Mouse (Mus musculus): ENCODE data around the gene Hgd.
"Not testable (repeated sequence)": the region's sequence is repeated elsewhere in the genome, so short reads cannot be mapped to it uniquely, and the experiment has no call there.

Hgd gene

DNA sequence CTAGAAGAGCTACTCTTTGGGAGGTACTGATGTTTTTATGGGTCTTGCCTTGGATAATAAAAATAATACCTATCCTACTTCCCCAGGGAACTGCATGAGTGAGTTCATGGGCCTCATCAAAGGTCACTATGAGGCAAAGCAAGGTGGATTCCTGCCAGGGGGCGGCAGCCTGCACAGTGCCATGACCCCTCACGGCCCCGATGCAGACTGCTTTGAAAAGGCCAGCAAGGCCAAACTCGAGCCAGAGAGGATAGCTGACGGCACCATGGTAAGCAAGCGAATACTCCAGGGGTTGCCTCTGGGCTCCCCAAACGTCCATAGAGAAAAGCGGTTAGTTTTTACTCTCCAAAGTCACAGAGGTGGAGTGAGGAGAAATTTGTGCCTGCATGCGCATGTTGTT is 48.4 kb downstream of the Hgd start:
- no peak for DNase-seq (ENCODE audit: low read depth, low spot score)

DNA sequence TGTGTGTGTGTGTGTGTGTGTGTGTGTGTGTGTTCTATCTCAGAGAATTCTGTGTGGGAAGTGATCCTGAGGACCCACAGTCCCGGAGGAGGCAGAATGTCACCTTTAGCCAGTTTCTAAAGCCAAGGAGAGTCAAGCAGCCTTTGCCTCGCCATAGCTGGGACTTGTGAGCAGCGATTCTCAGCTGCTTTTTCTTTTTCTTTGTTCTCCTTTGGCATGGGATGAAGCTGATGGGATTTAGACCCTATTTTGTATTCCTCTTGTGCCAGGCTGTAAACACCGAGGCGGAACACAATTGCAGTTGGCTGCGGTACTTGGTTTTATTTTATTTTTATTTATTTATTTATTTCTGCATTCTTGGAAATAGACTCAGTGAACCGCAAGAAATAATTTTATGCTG is 49.1 kb downstream of the Hgd start:
- DNase-seq (ENCODE audit: low read depth, low spot score), result no peak

DNA sequence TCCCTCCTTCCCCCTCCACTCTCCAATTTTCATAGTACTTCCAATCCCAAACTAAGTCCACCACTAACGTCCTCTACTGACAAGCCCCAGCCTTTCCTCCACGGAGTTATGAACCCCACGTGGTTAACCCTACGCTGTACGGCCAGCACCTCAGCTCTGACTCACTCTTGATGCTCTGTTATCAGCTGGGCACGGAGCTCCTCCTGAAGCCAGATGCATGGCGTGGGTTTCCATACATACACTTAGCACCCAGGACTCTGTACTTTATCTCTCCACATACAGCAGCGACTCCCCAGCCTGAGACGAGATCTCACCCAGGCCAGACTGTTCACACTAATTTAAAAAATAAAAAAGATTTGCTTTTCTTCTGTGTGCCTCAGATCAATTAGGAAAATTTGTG is 54.6 kb downstream of the Hgd start:
- DNase-seq (ENCODE audit: low read depth, low spot score), result no peak

DNA sequence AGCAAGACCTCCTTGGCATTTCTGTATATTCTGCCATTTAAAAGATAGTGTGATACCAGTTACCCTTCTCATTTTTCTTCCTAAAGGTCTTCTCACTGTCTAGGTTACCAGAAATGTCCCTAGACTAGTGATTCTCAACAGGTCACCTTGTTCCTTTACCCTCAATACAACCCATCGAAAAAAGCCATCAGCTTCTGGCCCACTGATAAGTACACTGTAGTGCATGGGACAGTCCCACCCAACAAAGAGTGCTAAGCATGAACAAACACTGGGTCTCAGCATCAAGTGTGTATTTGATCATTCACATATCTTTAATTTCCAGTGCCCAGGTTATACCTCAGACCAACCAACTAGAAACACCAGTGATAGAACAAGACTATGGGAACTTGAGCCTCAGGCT is 55.1 kb downstream of the Hgd start:
- no peak for DNase-seq (ENCODE audit: low read depth, low spot score)

DNA sequence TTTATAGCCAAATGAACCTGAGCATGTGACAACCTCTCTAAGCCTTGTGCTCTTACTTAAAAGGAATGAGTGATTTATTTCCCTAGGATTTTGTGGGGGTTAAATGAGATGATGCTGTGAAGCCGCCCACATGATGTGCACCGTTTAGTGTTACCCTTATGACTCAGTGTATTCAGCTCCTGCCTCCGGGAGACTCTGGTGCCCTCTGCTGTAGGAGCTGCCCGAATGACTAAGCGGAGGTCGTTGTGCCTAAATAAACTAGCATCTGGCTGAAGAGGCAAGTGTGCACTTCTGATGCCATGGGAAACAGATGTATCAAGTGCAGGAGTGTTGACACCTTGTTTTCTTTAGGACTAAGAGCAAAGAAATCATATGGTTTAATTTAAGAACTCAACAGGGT is 56.2 kb downstream of the Hgd start:
- no peak for DNase-seq (ENCODE audit: low read depth, low spot score)

DNA sequence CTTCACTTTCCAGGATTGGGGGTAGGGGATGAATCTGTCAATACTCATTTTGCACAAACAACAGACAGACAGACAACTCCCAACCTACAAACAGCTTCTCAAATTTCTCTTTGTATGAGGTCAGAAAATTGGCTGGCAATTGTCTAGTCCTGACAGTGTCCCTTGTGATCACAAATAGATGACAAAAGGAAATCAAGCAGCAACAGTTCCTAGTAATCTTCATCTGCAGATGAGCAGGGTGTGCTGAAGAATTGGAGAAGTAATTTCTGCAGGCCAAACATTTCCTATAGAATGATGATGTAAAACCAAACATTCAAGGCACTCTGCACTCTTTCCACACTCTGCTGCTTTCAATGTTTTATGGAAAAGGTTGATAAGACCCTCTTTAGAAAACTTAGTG is 57.8 kb downstream of the Hgd start:
- DNase-seq (ENCODE audit: low read depth, low spot score), result no peak

DNA sequence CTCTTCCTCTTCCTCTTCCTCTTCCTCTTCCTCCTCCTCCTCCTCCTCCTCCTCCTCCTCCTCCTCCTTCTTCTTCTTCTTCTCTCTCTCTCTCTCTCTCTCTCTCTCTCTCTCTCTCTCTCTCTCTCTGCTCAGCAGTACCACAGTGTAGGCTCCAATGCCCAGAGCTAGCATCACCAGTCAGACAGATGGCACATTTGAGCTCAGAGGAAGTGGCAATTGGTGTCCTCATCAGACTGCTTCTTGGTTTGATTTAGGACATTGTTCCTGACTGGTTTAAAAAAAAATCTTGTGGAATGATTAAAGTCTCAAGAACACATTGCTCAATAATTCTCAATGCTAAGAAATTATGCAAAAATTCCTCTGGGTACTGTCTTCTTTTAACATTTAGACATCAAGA is 60.6 kb downstream of the Hgd start:
- DNase-seq (ENCODE audit: low read depth, low spot score), result not testable (repeated sequence)

DNA sequence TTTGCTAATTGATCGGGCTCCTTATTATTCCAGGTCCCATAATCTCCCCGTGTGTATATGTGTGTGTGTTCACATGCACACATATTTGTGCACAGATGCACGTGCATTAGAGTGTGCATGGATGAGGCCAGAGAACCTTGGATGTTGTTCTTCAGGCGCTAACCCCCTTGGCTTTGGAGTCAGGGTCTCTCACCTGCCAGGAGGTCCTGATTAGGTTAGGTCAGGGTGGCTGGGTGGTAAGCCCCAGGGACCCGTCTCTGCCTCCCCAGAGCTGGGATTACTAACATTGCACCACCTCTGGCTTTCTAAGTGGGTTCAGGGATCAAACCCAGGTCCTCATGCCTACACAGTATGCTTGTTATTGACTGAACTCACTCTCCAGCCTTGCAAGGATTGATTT is 64.5 kb downstream of the Hgd start:
- DNase-seq (ENCODE audit: low read depth, low spot score), result no peak

DNA sequence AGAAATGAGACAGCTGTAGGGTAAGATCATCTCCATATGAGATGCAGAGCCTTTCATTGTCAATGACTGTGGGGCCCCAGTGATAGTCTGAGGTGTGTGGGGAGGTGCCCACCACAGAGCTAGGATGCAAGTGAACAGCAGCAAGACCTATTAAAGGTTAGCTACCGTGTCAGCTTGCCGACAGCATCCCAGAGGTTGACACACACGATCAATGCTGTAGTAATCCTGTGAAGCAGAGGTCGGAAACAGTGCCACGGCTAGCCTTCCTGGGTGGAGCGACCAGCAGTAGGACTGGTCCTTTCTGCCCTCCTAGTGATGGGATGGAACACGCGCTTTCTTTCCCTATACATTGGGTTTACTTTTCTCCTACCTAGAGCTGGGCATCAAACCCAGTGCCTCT is 65.3 kb downstream of the Hgd start:
- no peak for DNase-seq (ENCODE audit: low read depth, low spot score)

DNA sequence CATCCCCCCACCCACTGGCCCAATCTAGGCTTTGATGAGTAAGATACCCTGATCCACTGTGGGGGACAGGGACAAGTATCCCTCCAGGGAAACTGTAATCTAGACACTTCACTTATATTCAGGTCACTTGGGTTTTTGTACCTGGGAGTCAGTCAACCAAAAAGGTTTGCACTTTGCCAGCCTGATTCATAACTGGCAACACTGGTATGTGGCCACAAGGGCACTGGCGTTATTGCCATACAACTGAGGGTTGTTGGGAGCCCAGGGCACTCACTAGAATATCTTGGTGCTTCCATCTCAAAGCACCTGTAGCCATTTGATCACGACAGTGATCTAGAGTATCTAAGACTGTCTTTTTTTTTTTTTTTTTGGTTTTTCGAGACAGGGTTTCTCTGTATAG is 65.8 kb downstream of the Hgd start:
- no peak for DNase-seq (ENCODE audit: low read depth, low spot score)

DNA sequence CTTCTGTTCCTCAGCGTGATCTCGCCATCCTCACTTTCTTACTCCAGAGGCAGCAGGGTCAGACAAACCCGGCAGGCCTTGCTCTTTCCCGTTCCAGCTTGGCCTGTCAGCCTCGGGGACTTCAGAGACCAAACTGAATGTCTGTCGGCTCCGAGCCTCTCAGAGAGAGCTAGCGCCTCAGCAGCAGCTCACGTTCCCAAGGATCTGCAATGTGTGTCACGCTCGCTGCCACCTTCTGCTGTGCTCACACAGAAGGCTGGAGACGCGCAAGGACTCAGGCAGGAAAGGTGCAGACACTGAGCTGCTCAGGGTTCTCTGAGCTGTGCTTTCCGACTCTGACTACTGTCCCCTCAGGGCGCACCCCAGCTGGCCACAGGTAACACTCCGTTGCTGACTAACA is 67.1 kb downstream of the Hgd start:
- DNase-seq (ENCODE audit: low read depth, low spot score), result no peak

DNA sequence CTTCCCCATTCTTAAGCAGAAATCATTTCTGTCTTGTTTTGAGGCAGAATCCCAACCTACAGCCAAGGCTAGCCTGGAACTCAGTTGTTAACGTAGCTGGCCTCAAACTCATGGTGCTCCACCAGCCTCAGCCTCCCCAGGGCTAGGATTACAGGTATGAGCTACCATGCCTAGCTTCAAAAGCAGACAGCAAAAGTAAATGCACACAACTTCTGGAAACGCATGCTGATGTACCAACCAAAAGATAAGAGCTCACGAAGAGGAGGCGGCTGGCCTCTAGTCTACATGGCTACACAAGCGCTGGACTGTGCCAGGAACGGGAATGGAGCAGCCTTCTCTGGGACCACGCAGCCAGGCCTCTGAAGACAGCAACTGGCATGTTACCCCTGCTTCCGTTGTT is 68.0 kb downstream of the Hgd start:
- no peak for DNase-seq (ENCODE audit: low read depth, low spot score)

DNA sequence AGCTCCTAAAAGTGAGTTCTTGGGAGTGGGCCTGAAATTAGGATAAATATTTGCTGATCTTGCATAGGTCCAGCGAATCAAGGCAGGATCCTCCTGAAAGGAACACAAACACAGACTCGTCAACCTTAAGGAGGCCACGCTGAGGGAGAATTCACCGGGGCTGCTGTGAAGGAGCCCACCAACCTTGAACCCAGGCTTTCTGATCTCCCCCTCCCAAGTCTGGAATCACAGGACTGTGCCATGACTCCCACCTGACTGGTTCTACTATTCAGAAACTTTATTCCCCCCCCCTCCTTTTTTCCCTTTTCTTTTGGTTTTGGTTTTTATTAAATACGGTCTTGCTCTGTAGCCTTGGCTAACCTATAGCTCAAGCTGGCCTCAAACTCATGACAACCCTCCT is 69.1 kb downstream of the Hgd start:
- DNase-seq (ENCODE audit: low read depth, low spot score), result no peak

DNA sequence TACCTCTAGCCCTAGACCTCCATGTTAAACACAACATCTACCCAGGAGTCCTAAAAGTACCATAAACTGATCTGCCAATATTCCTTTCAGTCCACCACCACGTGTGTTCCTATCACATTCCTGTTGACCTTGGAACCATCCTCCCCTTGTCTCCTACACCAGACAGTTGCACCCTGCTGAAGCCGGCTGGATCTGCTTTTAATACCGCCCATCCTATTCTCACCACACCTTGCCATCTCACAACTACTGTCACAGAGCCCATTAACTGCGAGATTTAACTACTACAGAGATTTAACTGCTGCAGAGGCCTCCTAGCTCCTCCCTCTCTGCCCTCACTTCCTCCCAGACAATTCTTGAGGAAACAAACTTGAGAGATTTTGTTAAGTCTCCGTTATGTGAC is 71.5 kb downstream of the Hgd start:
- DNase-seq (ENCODE audit: low read depth, low spot score), result no peak

DNA sequence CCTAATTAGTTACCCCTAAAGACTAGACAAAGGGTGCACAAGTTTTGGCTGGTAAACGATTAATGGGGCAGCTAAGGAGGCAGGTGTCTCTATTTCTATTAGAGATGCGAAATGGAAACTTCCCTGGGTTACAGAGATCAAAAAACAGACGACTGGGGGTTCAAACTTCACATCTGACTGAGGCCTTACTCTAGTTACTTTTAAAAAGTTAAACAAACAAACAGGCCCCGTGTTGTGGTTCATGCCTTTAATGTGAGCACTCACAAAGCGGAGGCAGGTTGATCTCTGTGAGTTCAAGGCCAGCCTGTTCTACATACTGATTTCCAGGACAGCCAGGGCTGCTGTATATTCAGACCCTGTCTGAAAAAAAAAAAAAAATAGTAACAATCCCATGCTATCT is 72.7 kb downstream of the Hgd start:
- DNase-seq (ENCODE audit: low read depth, low spot score), result no peak

DNA sequence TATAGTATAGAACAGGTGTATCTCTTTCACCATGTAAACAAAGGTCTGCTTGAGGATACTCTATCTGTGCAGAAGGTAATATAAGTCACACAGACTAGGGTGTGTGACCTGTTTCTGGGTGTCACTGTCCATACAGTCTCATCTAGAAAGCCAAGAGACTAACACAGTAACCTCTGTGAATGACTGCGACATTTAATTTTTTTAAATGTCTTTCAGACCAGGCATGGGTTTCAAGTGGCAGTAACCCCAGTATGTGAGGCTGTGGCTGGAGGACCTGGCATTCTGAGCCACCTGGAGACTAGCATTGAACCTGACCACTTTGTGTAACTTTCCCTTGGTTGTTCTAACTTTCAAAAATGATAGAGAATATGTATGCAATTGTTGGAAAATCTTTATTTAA is 73.1 kb downstream of the Hgd start:
- no peak for DNase-seq (ENCODE audit: low read depth, low spot score)

DNA sequence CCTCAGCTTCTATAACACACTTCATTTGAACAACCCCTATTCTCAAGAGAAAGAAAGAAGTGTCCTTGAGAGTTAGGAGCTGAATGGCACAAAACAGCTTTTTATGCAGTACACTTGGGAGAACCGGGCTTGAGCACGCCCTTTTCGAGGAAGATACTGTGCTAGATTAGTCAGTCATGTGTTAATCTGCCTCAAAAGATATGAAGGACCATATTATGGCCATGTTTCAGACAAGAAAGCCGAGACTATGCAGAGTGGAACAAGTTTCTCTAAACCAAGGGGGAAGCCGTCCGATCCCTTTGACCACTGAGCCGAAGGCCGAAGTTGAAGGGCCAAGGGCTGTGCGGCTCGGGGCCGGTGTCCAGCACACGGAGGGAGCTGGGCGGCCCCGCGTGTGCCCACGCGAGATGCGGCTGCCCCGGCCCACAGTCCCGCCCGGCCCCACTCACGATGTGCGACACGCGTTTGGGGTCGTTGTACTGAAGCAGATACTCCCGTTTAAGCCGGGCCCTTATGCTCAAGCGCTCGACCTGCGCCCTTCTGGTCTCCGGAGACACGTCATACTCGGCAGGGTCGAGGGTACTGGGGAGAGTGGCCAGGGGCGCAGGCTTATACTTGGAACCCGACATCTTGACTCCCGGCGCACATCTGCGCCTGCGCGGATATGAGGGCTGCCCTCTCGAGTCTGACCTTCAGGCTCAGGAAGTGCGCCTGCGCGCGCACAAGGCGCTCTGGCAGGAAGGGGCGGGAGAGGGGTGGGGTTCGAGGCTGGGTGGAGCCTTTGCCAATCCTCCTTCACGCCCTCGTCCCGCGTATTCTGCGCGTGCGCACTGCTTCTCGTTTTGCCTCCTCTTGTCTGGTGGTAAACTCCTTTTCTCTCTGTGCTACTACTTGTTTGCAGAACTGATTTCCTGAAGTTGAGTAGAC is 74.0 kb downstream of the Hgd start, which contains the start of gene Ndufb4:
Ndufb4 (minus strand) TSS at position 723 of the 927 bp plus-strand sequence.
- DNase-seq (ENCODE audit: low read depth, low spot score), result peak; percentile 97

DNA sequence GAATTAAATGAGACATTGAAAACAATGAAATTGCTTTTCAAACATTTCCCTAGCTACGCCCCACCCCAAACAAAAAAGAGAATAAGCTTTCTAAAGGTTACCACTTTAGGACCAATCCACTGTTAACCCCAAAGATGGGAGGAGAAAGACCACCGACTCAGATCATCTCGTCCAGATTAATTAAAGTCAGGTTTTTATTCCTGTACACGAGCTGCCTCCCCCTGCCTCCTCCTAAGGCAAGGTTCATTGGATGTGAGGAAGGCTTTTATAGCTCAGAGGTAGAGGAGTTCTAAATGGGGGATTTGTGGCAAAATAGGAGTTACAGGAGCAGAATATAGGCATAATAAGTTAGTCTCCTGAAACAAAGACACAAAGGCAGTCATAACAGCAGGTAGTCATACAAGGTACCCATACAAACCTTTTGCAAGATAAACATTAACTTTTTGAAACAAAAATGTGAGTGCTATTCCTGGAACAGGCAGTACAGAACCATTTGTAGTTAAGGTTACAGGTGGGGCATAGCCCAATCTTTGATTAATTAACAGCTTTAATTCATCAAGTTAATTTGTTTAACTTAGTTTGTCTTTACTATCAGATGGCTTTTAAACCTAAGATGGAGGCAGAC is 75.0 kb downstream of the Hgd start:
- no peak for DNase-seq (ENCODE audit: low read depth, low spot score)

DNA sequence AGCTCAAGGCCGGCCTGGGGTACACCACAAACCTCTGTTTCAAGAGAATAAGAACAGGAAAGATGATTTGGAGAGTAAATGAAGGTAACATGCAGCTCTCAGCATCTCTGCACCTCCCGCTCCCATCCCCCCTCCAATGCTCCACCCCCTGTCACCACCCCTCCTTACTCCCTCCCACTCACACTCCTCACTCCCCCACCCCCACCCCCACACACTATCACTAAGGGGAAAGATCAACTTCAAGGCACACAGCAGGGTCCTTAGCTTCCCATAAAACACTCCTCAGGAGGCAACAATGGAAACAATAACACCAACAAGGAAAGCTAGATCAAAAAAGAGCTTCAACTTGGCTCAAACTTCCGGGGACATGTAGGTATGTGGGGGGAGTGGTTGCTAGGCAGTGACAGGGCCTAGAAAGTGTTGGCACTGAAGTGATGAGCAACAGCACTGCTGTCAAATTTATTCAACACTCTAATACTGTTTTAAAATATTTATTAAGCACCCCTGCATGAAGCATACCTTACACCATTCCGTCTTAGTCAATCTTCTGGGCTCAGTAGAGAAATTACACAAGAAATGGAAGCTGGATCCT is 75.9 kb downstream of the Hgd start:
- DNase-seq (ENCODE audit: low read depth, low spot score), result no peak

DNA sequence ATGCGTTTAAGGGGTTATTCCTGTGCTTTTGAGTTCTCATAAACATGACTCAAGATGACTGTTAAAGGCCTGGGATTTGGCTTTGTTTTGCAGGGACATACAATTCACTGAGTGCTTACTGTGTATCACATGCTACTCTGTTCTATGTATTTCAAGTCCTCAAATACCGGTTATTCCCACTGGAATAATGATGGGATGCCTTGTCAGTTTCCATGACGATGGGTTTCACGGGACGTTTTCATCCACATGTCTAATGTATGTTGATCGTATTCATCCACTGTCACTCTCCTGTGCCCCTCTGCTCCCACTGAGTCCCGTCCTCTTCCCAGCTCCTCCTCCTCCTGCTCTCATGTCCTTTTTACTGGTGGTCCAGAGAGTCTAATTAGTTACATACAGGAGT is 76.8 kb downstream of the Hgd start:
- DNase-seq (ENCODE audit: low read depth, low spot score), result no peak

DNA sequence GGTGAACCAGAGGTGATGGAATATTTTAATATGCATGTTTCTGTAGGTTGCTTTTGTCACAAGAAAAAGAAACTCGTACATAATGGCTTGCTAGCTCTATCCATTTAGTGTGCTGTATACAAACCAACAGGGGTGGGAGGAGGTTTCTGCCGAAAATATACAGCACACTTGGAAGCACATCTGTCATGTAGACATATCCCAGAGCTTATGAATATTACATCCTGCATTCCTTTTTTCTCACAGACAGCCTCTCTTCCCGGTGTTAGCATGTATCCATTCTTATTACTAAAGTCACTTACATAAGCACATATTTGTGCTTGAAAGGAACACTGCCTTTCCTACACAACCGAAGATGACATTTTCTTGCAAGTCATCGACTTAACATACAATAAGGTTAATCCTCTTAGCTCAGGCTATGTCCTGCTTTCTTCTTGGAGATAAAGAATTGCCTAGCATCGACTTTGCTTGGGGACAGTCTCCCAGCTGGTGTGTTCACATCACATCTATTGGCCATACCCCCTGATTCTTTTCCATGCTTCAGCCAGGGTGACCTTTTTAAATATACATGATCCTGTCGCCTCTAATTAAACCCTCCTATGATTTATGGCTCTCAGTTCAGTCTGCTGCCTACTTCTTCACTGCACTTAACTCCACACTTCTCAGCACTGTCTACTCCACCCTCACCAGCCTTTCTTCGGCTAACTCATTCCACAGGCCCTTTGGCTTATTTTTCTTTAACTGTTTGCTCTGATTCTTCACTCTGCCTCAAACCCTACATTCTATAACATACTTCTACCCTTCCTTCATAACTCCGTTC is 83.9 kb downstream of the Hgd start:
- no peak for DNase-seq (ENCODE audit: low read depth, low spot score)

DNA sequence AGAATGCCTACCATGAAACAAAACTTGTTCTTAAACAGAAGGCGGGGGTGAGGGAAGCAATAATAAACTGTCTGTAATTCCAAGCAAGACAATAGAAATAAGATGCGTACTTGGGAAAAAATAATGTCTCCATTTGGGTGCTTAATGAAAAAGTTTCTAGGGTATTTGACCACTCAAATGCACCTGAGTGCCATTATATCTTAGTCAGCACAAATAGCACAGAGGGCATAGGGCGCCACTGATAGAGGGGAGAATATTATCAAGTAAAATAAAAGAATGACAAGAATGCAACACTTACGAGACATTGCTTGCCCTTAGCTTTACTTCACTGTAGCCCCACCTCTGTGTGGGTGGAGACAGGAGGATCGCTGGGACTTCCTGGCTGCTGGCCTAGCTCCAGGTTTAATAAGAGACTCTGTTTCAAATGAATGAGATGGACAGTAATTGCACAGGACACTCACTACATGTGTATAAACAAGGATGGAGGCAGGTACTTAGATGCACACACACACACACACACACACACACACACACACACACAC is 85.5 kb downstream of the Hgd start:
- no peak for DNase-seq (ENCODE audit: low read depth, low spot score)
